Mouse (Mus musculus) heart, postnatal 14 days (tissue): ENCODE measurements at regions not wholly inside any gene's neighbourhood (a gene's known extent, or its start where the extent isn't known, plus 50 kb on each side); places are given as distances from the start of the nearest gene placed in this dataset.

Experiments
- DNase-seq, 2 experiments: peaks; one replicate each; pipeline ENCODE4 v3.0.0; 2021 to 2022
- intact Hi-C: fragments of 180-260 bp; cut with DNase I; formaldehyde crosslinking; loops from one replicate; pipeline ENCODE4 v1.15.1; 2025

DNA sequence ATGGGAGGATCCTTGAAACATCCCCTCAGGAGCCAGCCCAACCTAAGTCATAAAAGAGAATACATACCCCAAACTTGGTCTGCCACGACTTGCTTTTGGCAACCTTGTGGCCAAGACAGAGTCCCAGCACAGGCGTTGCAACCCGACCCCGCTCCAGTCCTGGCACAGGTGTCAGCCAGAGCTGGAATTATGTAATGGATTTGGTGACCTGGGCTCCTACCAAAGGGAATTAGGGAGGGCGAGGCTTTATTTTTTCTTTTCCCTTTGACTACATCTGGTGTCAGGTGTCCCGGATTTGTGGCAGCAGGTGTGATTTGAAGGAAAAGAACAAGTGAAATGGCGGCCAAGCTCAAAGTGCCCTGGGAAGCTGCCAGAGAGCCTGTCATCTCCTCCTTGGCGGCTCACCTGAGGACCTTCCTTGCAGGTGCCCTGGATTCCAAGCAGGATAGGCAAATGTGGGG, 212.9 kb downstream of the Mef2c start:
- DNase-seq = no peak
- intact Hi-C loops = loop anchor here (5.0 kb wide), 2 partner anchors 631 to 1041 kb away; no protein-coding TSS in a partner anchor

- intact Hi-C loops = loop anchor here (5.0 kb wide), 2 partner anchors 630 to 1040 kb away; no protein-coding TSS in a partner anchor
Observed at GRCm38 (mm10) chr13:83717686-83718210, 213.9 kb downstream of the Mef2c start.

DNA sequence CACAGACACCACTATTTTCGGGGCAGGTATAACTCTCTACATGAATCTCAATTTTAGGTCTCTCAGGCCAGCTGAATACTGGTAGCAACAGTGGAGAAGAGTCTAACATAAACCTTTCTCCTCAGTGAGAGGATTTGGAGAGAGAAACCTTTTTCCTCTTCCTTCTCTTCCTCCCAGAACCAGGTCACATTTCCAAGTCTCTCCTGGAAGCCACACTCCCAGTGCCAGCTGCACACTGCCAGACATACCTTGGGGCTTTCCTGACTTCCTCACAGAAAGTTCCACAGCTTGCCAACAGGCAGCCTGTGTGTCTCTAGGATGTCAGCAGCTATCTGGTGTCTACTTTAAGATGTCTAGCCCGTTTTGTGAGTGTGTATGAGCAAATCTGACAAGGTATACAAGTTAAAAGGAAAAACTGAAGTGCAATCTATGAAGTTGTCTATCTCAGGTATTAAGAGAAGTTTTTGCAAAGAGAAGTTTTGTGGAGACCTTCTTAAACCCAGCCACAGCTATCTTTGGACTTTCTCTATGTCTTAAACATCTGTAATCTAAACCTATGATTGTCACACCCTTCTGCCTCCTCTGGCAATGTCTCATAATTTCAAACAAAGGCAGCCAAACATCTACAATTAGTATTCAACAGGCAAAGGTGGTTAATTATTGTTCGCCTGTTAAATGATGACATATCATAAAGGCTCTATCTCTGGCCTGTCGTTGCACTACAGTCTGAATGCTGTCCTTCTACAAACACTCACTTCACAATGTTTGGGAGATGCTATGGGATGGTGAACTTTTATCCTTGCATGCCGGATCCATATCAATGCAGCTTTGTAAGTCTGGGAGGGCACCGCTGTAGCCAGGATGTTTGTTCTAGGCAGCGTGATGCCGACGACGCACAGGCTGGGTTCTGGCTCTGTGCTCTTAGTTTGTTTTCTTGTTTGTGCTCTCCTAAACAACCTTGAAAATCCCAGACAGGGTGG, 214.9 kb downstream of the Mef2c start:
- intact Hi-C loops = loop anchor here (5.0 kb wide), 2 partner anchors 629 to 1039 kb away; no protein-coding TSS in a partner anchor
- no peak for DNase-seq

More at GRCm38 (mm10) chr13:83717686-83718210, 213.9 kb downstream of the Mef2c start:
- no peak for DNase-seq

DNA sequence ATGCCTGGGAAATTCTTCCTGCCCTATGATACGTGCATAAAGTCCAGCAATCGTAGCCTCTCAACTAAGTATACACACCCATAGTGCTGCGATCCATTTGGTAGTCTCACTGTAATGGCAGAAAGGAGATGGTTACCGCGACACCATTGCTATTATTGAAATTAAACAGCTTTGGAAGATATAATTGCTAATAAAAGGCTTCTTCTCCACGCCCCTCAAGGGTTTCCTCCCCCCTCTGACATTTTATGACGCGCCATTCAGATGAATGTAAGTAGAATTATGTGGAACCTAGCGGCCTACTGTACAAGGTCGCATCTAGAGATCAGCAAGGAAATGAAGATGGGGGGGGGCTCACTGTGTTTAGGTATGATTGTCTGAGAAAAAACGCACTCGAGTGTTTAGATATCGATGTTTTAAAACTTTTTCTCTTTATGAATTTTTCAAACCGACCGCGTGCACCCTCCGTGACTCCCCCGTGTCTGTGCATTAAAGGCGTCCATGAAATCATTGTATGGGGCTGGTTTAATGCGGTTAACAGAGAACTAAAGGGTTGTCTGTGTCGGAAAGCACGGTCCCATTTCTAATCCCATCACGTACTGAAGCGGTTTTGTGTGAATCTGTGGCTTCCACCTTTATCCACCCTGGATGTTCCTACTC, 215.9 kb downstream of the Mef2c start:
- no peak for DNase-seq
- intact Hi-C loops = loop anchor here (5.0 kb wide), 2 partner anchors 628 to 1038 kb away; no protein-coding TSS in a partner anchor

DNA sequence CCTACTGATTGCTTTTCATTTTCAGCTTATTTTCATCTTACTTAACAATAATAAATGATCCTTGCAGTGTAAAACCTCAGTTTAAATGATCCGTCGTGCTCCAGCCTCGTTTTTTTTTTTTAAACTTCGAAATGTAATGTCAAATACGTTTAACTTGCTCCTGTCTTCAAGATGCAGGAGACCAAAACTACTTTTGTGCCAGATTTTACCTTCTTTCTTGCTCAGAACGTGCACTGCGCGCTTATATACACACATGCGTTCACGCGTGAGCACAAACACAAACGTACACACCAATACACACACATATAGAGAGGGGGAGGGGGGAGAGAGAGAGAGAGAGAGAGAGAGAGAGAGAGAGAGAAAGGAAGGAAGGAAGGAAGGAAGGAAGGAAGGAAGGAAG, 216.5 kb downstream of the Mef2c start:
- intact Hi-C loops = no loop called here
- no peak for DNase-seq

DNA sequence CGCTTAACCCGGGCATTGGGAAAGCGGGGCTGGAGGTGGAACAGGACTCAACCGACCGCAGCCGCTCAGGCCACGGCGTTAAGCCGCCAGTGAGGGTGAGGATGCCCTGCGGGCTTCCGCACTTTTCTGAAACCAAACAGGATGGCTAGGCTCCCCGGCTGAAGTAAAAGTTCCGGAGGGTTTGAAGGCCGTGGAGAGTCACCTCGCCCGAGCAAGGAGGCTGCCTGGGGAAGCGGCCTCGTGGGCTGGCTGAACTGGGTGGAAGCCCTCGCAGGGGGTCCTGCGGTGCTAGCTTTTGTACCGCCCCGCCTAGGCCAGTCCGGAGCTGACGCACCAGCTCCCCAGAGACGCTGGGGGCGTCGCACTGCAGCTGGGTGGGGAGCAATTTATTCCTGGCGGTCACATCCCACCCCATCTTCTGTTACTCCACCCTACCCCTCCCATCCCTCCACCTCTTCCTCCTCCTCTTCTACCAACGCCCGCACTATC, 217.1 kb downstream of the Mef2c start:
- DNase-seq = no peak
- intact Hi-C loops = no loop called here

DNA sequence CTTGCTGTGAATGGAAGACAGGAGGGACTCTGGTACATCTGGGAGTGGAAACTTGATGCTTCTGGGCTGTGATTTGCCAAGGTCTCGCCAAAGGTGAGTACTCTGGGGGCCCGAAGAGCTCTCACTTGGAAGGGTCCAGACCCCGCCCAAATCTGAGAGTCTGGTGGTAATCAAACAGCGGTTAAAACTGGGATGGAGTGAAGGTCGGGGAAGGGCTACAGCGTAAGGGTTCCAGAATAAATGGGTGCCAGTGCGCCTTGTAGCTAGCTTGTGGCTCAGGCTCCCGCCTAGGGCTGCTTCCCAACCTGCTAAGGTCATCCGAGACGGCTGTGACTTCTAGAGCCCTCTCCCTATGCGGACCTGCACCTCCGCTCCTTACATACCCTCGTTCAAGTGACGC, 217.7 kb downstream of the Mef2c start:
- intact Hi-C loops = no loop called here
- no peak for DNase-seq

GRCm38 (mm10) chr13:83722241-83722640, 218.4 kb downstream of the Mef2c start:
- DNase-seq = no peak
- intact Hi-C loops = no loop called here

- intact Hi-C loops = no loop called here
- DNase-seq = no peak
Observed at GRCm38 (mm10) chr13:83722791-83723190, 219.0 kb downstream of the Mef2c start.

DNA sequence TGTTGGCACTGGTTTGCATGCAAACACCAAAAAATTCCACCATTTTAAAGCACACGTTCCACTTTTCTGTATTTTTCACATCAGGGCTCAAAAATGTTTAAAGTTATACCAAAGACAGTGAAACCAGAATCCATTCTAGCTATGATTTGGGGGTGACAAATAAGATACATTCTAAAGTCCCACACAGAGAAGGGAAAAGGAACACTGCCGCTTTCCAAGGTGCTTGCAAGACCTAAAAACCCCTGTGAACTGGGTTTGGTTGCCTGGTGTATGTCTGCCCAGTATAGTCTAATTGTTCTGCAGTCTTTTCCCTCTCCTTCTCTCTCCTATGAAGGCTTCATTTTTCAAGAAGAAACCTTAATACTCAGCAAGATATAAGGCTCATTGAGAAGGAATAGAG, 219.6 kb downstream of the Mef2c start:
- intact Hi-C loops = no loop called here
- no peak for DNase-seq

GRCm38 (mm10) chr13:83724196-83724595, 220.4 kb downstream of the Mef2c start:
- intact Hi-C loops = no loop called here
- no peak for DNase-seq

DNA sequence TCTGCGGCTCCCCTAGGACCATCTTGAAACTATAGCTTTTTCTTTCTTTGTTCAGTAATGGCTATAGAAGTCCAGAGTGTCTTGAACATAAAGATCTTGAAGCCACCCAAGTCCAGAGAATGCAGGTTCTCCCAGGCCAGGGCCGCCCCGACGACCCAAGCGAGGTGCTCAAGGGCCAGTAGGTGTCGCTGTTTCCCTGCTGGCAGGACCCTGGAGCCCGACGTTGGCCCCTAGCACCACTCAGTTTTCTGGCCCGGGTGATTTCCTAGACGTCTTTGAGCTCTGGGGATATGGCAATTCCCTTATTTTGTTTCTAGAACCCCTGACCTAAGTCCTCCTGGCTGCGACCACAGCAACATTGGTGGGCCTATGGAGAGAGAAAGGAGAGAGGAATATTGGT, 221.2 kb downstream of the Mef2c start:
- intact Hi-C loops = no loop called here
- DNase-seq = peak in 1 of 2 experiments; percentile 51

DNA sequence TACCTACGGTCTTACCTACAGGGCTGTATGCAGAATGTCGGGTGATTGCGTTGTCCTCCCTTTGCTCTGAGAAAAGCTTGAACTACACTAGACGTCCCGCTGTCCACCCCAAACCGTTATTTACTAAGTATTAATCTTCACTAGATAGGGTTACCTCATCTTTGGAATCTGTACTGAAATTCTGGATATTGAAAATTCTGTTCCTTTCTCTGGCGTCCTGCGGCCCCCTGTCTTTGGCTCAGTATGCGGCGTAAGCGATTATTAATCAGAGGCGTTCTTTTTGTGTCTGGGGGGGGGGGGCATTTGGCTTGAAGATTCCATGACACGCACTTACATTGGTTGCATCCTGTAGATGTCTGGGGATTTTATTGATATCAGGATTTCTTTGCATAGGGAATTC, 222.0 kb downstream of the Mef2c start:
- no peak for DNase-seq
- intact Hi-C loops = no loop called here

- intact Hi-C loops = no loop called here
- DNase-seq = no peak
Observed at GRCm38 (mm10) chr13:83726346-83726975, 222.6 kb downstream of the Mef2c start.

- intact Hi-C loops = no loop called here
Observed at GRCm38 (mm10) chr13:83727051-83727765, 223.4 kb downstream of the Mef2c start.

GRCm38 (mm10) chr13:83727766-83728395, 224.0 kb downstream of the Mef2c start:
- no peak for DNase-seq
- intact Hi-C loops = no loop called here

More at GRCm38 (mm10) chr13:83727051-83727765, 223.4 kb downstream of the Mef2c start:
- DNase-seq = no peak

DNA sequence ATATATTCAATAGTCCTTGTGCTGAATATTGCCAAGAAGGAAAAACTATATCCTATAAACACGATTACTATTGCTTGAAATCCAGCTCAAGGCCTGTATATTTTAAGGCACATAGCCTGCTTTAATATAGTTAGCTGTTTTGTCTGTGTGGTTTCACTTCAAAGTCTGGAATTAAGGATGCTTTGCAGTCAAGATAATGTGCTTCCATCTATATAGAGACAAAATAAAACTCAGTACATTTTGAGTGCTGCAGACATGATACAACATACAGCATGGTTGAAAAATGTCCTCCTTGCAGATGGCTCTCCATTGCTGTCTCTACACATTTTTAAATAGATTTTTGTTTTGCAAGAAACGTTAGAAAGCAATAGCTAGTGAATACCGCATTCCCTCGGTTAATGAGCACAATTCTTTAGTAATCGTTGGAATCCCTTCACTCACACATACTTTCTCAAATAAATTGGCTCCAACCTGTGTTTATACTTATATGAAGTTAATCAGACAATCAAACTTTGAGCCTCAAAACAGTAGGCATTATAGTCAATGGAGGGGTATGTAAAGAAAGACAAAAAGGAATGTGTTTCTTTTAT, 224.7 kb downstream of the Mef2c start:
- DNase-seq = no peak
- intact Hi-C loops = no loop called here

GRCm38 (mm10) chr13:83729331-83730009, 225.6 kb downstream of the Mef2c start:
- intact Hi-C loops = loop anchor here (10.0 kb wide), 1 partner anchor 495 kb away; the partner anchor contains the start of gene Tmem161b
- DNase-seq = no peak
